In genomic region chr7:45704730-45705442, GRCm38 (mm10) we compare ENCODE assay signal across 8 mouse cellular contexts. TPM values are rescaled to one million over a fixed set of nuclear protein-coding genes. Genes with fewer than 3 reads are reported as not detected.
DNase-seq lines count a peak whose midpoint lies in the region; ATAC-seq and TF ChIP-seq lines count a peak whose summit lies in the region.

TSS of gene Dbp (plus strand) at chr7:45705088.

- H3K9ac ChIP-seq in forebrain, embryonic 15.5 days (replicated peaks), result peak within 1 kb of the TSS; percentile 70
- peak within 1 kb of the TSS; percentile 48 for H3K9ac ChIP-seq in lung, embryonic 14.5 days

- peaks cover 2% of the 10 kb centered on the region; the same call in 1 of the 2 replicates for H3K36me3 ChIP-seq in forebrain, embryonic 15.5 days
- H3K36me3 ChIP-seq in lung, embryonic 14.5 days (ENCODE audit: insufficient read depth), result peaks cover 7% of the 10 kb centered on the region; the same call in 1 of the 2 replicates
- no peaks in the 10 kb centered on the region for H3K36me3 ChIP-seq in thymus, adult 2 months (ENCODE audit: control insufficient read depth, insufficient read depth, low read length)

- peak within 1 kb of the TSS; percentile 98 for H3K4me2 ChIP-seq in forebrain, embryonic 15.5 days (replicated peaks)
- H3K4me2 ChIP-seq in lung, embryonic 14.5 days, result peak within 1 kb of the TSS; percentile 95

- 0 out of 2 replicates have a peak, but pooled peaks cover 5% of the 10 kb centered on the region for H3K27me3 ChIP-seq in forebrain, embryonic 15.5 days
- peaks cover 9% of the 10 kb centered on the region for H3K27me3 ChIP-seq in lung, embryonic 14.5 days (ENCODE audit: insufficient read depth, low read length)
- peaks cover 8% of the 10 kb centered on the region; the same call in 1 of the 2 replicates for H3K27me3 ChIP-seq in thymus, adult 2 months (ENCODE audit: control insufficient read depth, insufficient read depth, low read length)

- H3K4me1 ChIP-seq in forebrain, embryonic 15.5 days, result peaks cover 83% of the 10 kb centered on the region
- peaks cover 26% of the 10 kb centered on the region for H3K4me1 ChIP-seq in lung, embryonic 14.5 days (ENCODE audit: insufficient read depth)
- H3K4me1 ChIP-seq in olfactory bulb, adult 2 months (ENCODE audit: control insufficient read depth, insufficient read depth, low read length), result peaks cover 45% of the 10 kb centered on the region
- H3K4me1 ChIP-seq in thymus, adult 2 months (replicated peaks; ENCODE audit: control insufficient read depth, insufficient read depth, low read length), result peaks cover 50% of the 10 kb centered on the region

- no peak for TF ChIP-seq CTCF in layer of hippocampus, adult 2 months (conservative IDR thresholded peaks at IDR 0.05)
- no peak for TF ChIP-seq CTCF in lung, embryonic 14.5 days (IDR thresholded peaks at IDR 0.05; ENCODE audit: low read depth)
- TF ChIP-seq CTCF in olfactory bulb, adult 2 months (IDR thresholded peaks at IDR 0.05; ENCODE audit: insufficient read depth, low read depth, low read length), result no peak
- TF ChIP-seq CTCF in thymus, adult 2 months (IDR thresholded peaks at IDR 0.05; ENCODE audit: borderline replicate concordance, control insufficient read depth, extremely low read depth, insufficient read depth, low read length, poor library complexity), result no peak; the same call in 1 of the 2 replicates

- WGBS in forebrain, embryonic 15.5 days, result under 1% methylated on average over 36 of the region's 36 CpGs
- under 1% methylated on average over 36 of the region's 36 CpGs for WGBS in lung, embryonic 14.5 days
- WGBS in olfactory bulb, adult 2 months, result under 1% methylated on average over 36 of the region's 36 CpGs
- under 1% methylated on average over 36 of the region's 36 CpGs for WGBS in thymus, adult 2 months

- H3K4me3 ChIP-seq in forebrain, embryonic 15.5 days, result peak within 1 kb of the TSS; percentile 56
- H3K4me3 ChIP-seq in layer of hippocampus, adult 2 months, result peak within 1 kb of the TSS; percentile 72
- H3K4me3 ChIP-seq in lung, embryonic 14.5 days (ENCODE audit: low read depth, low read length), result peak within 1 kb of the TSS; percentile 55
- peak within 1 kb of the TSS; percentile 83 for H3K4me3 ChIP-seq in olfactory bulb, adult 2 months (ENCODE audit: insufficient read depth, low read depth, low read length)
- H3K4me3 ChIP-seq in thymus, adult 2 months (ENCODE audit: control insufficient read depth, insufficient read depth, low read length), result peak within 1 kb of the TSS; percentile 53

- H3K9me3 ChIP-seq in forebrain, embryonic 15.5 days, result no peaks in the 10 kb centered on the region
- H3K9me3 ChIP-seq in lung, embryonic 14.5 days (ENCODE audit: low read depth, low read length), result no peaks in the 10 kb centered on the region

- DNase-seq in ES-CJ7 (ENCODE audit: low read depth, low spot score), result peak; percentile 99
- DNase-seq in cerebellum, adult 11-12 months, result peak; percentile 100
- peak; percentile 100 for DNase-seq in heart, postnatal 25 days (ENCODE audit: low spot score)
- DNase-seq in layer of hippocampus, adult 2 months (ENCODE audit: low spot score in 2 of 2), result peak; percentile 99 to 100
- peak; percentile 99 for DNase-seq in lung, embryonic 14.5 days
- peak; percentile 99 for DNase-seq in thymus, adult 2 months

- peak; percentile 41; the same call in 1 of the 2 replicates for TF ChIP-seq POLR2A in olfactory bulb, adult 2 months (IDR thresholded peaks at IDR 0.05; ENCODE audit: insufficient read depth, low read depth, low read length)
- TF ChIP-seq POLR2A in thymus, adult 2 months (IDR thresholded peaks at IDR 0.05; ENCODE audit: control insufficient read depth, extremely low read depth, insufficient read depth, low read length, poor library complexity), result peak; percentile 76

- intact Hi-C loops in heart, postnatal 25 days (cut with DNase I), result no loop called here

- ATAC-seq in forebrain, embryonic 15.5 days (replicated peaks), result peak; percentile 83
- peak; percentile 87 for ATAC-seq in lung, embryonic 14.5 days (ENCODE audit: insufficient read depth)

- H3K27ac ChIP-seq in forebrain, embryonic 15.5 days (replicated peaks), result peak within 1 kb of the TSS; percentile 85
- peak within 1 kb of the TSS; percentile 99 for H3K27ac ChIP-seq in layer of hippocampus, adult 2 months
- H3K27ac ChIP-seq in lung, embryonic 14.5 days (ENCODE audit: low read depth), result peak within 1 kb of the TSS; percentile 80
- H3K27ac ChIP-seq in olfactory bulb, adult 2 months (ENCODE audit: insufficient read depth, low read depth, low read length), result peak within 1 kb of the TSS; percentile 99
- H3K27ac ChIP-seq in thymus, adult 2 months (ENCODE audit: control insufficient read depth, insufficient read depth, low read length), result peak within 1 kb of the TSS; percentile 57

RNA-seq across cellular contexts. Expression of gene Dbp, which starts in this region (rescaled TPM):
- polyA plus RNA-seq in forebrain, embryonic 15.5 days (2015; fragmentation: Nextera tagmentation; extraction: Ambion mirVana), result 3.6 and 4.1 TPM in 2 replicates
- 100 to 1,000 TPM in 1 of 2 experiments, 10 to 100 TPM in 1; 13.6 to 153 TPM for total RNA-seq in heart, postnatal 25 days (2021)
- total RNA-seq in layer of hippocampus, adult 2 months (2021), result 10 to 100 TPM; 69.2 to 72.8 TPM
- 2.1 TPM in 2 replicates for polyA plus RNA-seq in lung, embryonic 14.5 days (2014; fragmentation: Nextera tagmentation; extraction: Ambion mirVana)
- 386 TPM in 1 of 2 replicates, not detected in the other for polyA plus RNA-seq in olfactory bulb, adult 2 months (2012; ENCODE audit: insufficient read depth, insufficient read length, low replicate concordance, missing spikeins)
- polyA plus RNA-seq in thymus, adult 2 months (2012; rRNA removed), result 28.2 and 31.3 TPM in 2 replicates

Comparison
In these comparisons a context has a peak if more than half of its experiments do, and no peak if none do; other contexts are left out.
1. Peak in every context shown above with its lines: DNase-seq, ATAC-seq, H3K4me3 ChIP-seq and H3K27ac ChIP-seq.